Mouse (Mus musculus): ENCODE measurements around the gene Atg4d. TPM values are rescaled to one million over a fixed set of nuclear protein-coding genes. Genes with fewer than 3 reads are reported as not detected.

Gene Atg4d
- polyA plus RNA-seq, 1 experiment from 2014 or later = 34.7 TPM

DNA sequence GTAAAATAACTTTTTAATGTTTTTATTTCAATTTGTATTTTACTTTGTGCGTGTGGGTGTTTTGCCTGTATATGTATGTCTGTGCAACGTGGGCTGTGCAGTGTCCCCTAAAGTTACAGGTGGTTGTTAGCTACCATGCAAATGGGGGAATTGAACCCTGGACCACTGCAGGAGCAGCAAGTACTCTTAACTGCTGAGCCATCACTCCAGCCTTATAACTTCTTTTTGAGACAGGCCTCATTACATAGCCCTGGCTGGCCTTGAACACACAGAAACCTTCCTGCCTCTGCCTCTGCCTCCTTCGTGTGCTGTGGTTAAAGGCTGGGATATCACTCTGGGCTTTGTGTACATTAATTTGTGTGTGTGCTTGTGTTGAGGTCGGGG, 25.6 kb upstream of the Atg4d start:
- H3K4me2 ChIP-seq = peak overlapping the region; percentile 80
- TF ChIP-seq CTCF (IDR thresholded peaks at IDR 0.05; ENCODE audit: low read depth) = no peak
- peaks cover 25% of the 10 kb centered on the region for H3K36me3 ChIP-seq (ENCODE audit: insufficient read depth)
- H3K27me3 ChIP-seq (ENCODE audit: insufficient read depth, low read length) = peaks cover 28% of the 10 kb centered on the region
- WGBS = 28% methylated on average over 4 of the region's 4 CpGs
- peak overlapping the region; percentile 93 for H3K27ac ChIP-seq (ENCODE audit: low read depth)
- ATAC-seq (ENCODE audit: insufficient read depth) (no peak), DNase-seq (no peak)
- H3K9me3 ChIP-seq (ENCODE audit: low read depth, low read length) = no peaks in the 10 kb centered on the region
- H3K4me1 ChIP-seq (ENCODE audit: insufficient read depth) = peaks cover 10% of the 10 kb centered on the region
- H3K4me3 ChIP-seq (ENCODE audit: low read depth, low read length) = peak overlapping the region; percentile 98
- H3K9ac ChIP-seq = peak overlapping the region; percentile 97

DNA sequence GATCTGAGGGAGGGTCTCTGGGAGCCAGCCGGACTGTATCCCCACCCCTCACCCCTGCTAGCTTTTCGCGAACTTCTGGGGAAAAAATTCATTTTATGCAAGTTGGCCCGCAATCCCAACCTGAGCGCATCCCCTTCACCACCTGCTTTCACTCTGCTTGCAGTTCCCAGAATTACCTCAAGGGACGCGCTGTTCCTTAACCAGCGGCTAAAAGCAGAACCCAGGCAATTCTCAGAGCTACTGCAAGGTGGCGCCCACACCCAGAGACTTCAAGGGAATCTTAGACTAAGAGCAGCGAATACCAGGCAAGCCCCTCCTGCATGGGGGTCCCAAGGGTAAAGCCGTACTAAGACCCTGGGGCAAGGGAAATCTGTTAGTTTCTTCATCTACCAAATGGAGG, 23.8 kb upstream of the Atg4d start:
- TF ChIP-seq CTCF (IDR thresholded peaks at IDR 0.05; ENCODE audit: low read depth) = peak; percentile 99
- Histone ChIP-seq H3K36me3 (ENCODE audit: insufficient read depth) (peaks cover 7% of the 10 kb centered on the region; the same call in 1 of the 2 replicates), H3K4me2 (no peak overlapping the region), H3K4me1 (ENCODE audit: insufficient read depth) (peaks cover 10% of the 10 kb centered on the region), H3K4me3 (ENCODE audit: low read depth, low read length) (no peak overlapping the region), H3K9me3 (ENCODE audit: low read depth, low read length) (no peaks in the 10 kb centered on the region), H3K9ac (no peak overlapping the region), H3K27ac (ENCODE audit: low read depth) (no peak overlapping the region), H3K27me3 (ENCODE audit: insufficient read depth, low read length) (peaks cover 47% of the 10 kb centered on the region)
- WGBS = 7% methylated on average over 11 of the region's 11 CpGs
- DNase-seq (peak; percentile 97), ATAC-seq (ENCODE audit: insufficient read depth) (no peak)

DNA sequence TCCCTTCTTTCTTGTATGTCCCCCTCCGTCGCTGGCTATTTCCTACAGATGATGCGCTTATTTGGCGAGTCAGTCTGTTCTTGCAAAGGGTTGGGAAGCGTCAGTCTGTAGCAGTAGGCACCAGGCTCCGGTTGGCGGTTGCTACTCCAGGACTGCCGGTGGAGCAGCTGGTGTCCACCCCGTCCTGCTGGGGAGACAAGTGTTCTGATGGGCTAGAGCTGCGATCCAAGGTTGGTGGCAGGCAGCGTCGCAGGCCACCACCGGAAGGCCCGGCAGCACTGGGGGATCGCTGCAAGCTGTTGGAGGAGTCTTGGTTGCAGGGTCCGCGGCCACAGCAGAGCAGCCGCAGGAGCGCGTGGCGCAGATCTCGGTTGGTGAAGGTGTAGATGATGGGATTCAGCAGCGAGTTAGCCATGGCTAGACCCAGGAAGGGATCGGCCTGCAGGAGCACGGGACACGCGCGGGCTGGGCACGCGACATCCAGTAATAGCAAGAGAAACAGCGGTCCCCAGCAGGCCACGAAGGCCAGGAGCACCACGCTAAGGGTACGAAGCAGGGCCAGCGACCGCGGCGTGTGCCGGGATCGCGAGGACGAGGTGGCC, 21.2 kb upstream of the Atg4d start:
- no peak overlapping the region for H3K27ac ChIP-seq (ENCODE audit: low read depth)
- peak overlapping the region; percentile 46 for H3K4me3 ChIP-seq (ENCODE audit: low read depth, low read length)
- 0 out of 2 replicates have a peak, but pooled peaks have one; percentile 8 for ATAC-seq (ENCODE audit: insufficient read depth)
- 8% methylated on average over 42 of the region's 42 CpGs for WGBS
- H3K4me2 ChIP-seq = peak overlapping the region; percentile 79
- peaks cover 68% of the 10 kb centered on the region for H3K27me3 ChIP-seq (ENCODE audit: insufficient read depth, low read length)
- DNase-seq = no peak
- peak overlapping the region; percentile 43 for H3K9ac ChIP-seq
- no peak for TF ChIP-seq CTCF (IDR thresholded peaks at IDR 0.05; ENCODE audit: low read depth)
- H3K36me3 ChIP-seq (ENCODE audit: insufficient read depth) = no peaks in the 10 kb centered on the region
- H3K9me3 ChIP-seq (ENCODE audit: low read depth, low read length) = no peaks in the 10 kb centered on the region
- no peaks in the 10 kb centered on the region for H3K4me1 ChIP-seq (ENCODE audit: insufficient read depth)

DNA sequence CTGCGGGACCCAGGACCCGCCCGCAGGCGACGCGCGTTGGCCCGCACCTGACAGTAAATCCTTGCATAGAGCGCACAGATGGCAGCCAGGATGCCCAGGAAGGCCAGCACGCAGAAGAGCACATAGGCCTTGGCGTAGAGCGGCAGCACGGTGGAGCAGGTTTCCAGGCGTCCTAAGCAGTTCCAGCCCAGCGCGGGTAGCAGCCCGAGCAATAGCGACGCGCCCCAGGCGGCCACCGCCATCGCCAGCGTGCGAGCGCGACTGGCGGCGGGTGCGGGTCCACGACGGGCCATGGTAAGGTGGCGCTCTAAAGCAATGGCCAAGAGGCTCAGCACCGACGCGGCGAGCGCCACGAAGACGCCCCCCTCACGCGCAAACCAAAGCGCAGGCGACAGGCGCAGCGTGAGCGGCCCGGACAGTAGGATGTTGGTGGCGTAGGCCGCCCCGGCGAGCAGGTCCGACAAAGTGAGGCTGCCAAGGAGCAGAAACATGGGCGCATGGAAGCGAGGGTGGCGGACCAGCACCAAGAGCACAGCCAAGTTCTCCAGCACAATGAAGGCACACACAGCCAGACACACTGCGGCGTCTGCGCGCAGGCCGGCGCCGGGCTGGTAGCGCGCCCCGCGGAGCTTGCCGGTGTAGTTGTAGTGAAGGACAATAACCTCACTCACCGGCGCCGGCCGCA, 20.5 kb upstream of the Atg4d start:
- peaks cover 75% of the 10 kb centered on the region for H3K27me3 ChIP-seq (ENCODE audit: insufficient read depth, low read length)
- no peaks in the 10 kb centered on the region for H3K9me3 ChIP-seq (ENCODE audit: low read depth, low read length)
- peak overlapping the region; percentile 43 for H3K9ac ChIP-seq
- no peak for TF ChIP-seq CTCF (IDR thresholded peaks at IDR 0.05; ENCODE audit: low read depth)
- DNase-seq = peak; percentile 45
- no peaks in the 10 kb centered on the region for H3K36me3 ChIP-seq (ENCODE audit: insufficient read depth)
- H3K4me2 ChIP-seq = peak overlapping the region; percentile 79
- ATAC-seq (ENCODE audit: insufficient read depth) = peak; percentile 33; the same call in 1 of the 2 replicates
- no peak overlapping the region for H3K27ac ChIP-seq (ENCODE audit: low read depth)
- peak overlapping the region; percentile 46 for H3K4me3 ChIP-seq (ENCODE audit: low read depth, low read length)
- no peaks in the 10 kb centered on the region for H3K4me1 ChIP-seq (ENCODE audit: insufficient read depth)
- WGBS = under 1% methylated on average over 69 of the region's 72 CpGs

DNA sequence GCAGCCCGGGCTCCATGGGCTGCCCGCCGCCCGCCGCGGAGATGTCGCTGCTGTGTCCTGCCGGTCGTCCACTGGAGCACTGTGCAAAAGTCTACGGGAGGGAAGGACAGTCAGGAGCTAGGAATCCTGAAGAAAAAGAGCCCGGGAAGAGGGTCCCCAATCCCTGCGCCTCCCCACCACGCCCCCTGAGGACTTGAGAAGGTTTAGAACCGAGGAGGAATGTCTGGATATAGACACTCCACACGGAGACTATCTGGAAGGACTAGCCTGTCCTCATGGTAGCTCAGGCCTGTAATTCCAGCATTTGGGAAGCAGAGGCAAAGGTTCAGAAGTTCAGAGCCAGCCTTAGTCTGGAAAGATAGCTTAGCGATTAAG, 20.0 kb upstream of the Atg4d start:
- Histone ChIP-seq H3K4me3 (ENCODE audit: low read depth, low read length) (peak overlapping the region; percentile 46), H3K27me3 (ENCODE audit: insufficient read depth, low read length) (peaks cover 80% of the 10 kb centered on the region), H3K4me1 (ENCODE audit: insufficient read depth) (no peaks in the 10 kb centered on the region), H3K9me3 (ENCODE audit: low read depth, low read length) (no peaks in the 10 kb centered on the region), H3K36me3 (ENCODE audit: insufficient read depth) (no peaks in the 10 kb centered on the region), H3K9ac (peak overlapping the region; percentile 43; the same call in 1 of the 2 replicates), H3K4me2 (peak overlapping the region; percentile 79), H3K27ac (ENCODE audit: low read depth) (no peak overlapping the region)
- no peak for TF ChIP-seq CTCF (IDR thresholded peaks at IDR 0.05; ENCODE audit: low read depth)
- ATAC-seq (ENCODE audit: insufficient read depth) (no peak), DNase-seq (no peak)
- WGBS = 2% methylated on average over 16 of the region's 16 CpGs

DNA sequence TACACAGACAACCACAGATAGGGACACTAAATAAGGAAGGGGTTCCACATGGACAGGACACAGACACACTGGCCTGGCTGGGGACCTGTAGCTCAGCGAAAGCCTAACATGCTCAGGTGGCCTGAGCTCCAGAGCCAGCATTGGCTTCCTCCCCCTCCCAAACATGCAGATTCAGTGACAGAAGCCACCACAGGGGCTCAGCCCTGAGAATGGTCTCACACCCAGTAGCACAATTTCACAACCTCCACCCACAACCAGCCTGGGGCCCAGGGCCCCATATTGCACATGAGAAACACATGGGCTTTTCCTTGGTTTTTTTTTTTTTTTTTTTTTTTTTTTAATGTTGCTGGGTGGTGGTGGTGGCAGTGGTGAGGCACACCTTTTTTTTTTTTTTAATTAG, 18.8 kb upstream of the Atg4d start:
- H3K36me3 ChIP-seq (ENCODE audit: insufficient read depth) = no peaks in the 10 kb centered on the region
- no peaks in the 10 kb centered on the region for H3K4me1 ChIP-seq (ENCODE audit: insufficient read depth)
- H3K27ac ChIP-seq (ENCODE audit: low read depth) = no peak overlapping the region
- H3K4me3 ChIP-seq (ENCODE audit: low read depth, low read length) = no peak overlapping the region
- DNase-seq (no peak), ATAC-seq (ENCODE audit: insufficient read depth) (no peak)
- H3K9ac ChIP-seq = no peak overlapping the region
- no peaks in the 10 kb centered on the region for H3K9me3 ChIP-seq (ENCODE audit: low read depth, low read length)
- no peak overlapping the region for H3K4me2 ChIP-seq
- peaks cover 93% of the 10 kb centered on the region for H3K27me3 ChIP-seq (ENCODE audit: insufficient read depth, low read length)
- 83% methylated on average over 1 of the region's 1 CpGs for WGBS
- TF ChIP-seq CTCF (IDR thresholded peaks at IDR 0.05; ENCODE audit: low read depth) = no peak

DNA sequence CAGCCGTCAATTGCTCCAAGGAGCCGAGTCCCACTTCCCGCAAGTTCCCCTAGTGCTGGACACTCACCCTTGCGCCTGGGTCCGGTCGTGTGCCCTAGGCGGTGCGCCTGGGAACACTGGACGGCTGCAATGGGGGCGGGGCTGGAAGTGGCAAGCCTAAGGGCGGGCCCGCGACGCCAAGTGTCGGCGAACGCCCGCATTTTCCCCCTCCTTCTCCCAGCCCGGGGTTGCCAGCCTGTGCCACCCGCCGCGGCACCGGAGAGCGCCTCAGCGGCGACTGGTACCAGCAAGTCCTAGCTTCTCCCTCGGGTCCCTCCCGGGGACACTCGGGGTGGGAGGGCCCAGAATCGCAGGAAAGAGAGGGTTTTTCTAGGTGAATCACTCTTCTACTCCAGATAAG, 16.8 kb upstream of the Atg4d start, which contains the start of gene S1pr5:
S1pr5 (minus strand) TSS at position 118 of the 400 bp plus-strand sequence.
- H3K4me1 ChIP-seq (ENCODE audit: insufficient read depth) = no peaks in the 10 kb centered on the region
- no peak within 1 kb of the TSS for H3K27ac ChIP-seq (ENCODE audit: low read depth)
- DNase-seq (peak; percentile 19), ATAC-seq (ENCODE audit: insufficient read depth) (no peak)
- no peaks in the 10 kb centered on the region for H3K9me3 ChIP-seq (ENCODE audit: low read depth, low read length)
- no peak within 1 kb of the TSS for H3K9ac ChIP-seq
- H3K27me3 ChIP-seq (ENCODE audit: insufficient read depth, low read length) = peaks cover 81% of the 10 kb centered on the region
- peak within 1 kb of the TSS; percentile 22 for H3K4me3 ChIP-seq (ENCODE audit: low read depth, low read length)
- under 1% methylated on average over 30 of the region's 30 CpGs for whole genome bisulfite sequencing
- no peak for TF ChIP-seq CTCF (IDR thresholded peaks at IDR 0.05; ENCODE audit: low read depth)
- H3K36me3 ChIP-seq (ENCODE audit: insufficient read depth) = no peaks in the 10 kb centered on the region
- H3K4me2 ChIP-seq = peak within 1 kb of the TSS; percentile 47

All from lung, embryonic 14.5 days (tissue).